Mouse (Mus musculus) erythroid progenitor cell, adult 5-6 weeks (primary cell): Measurements from ENCODE around the gene Eef2kmt. TPM values are rescaled to one million over a fixed set of nuclear protein-coding genes. Genes with fewer than 3 reads are reported as not detected.
"Not testable (repeated sequence)": the region's sequence is repeated elsewhere in the genome, so short reads cannot be mapped to it uniquely, and the experiment has no call there.

Experiments used
- ATAC-seq: replicated peaks from 2 replicates; pipeline ENCODE4 v1.8.0; 2016; ENCODE audit warnings: moderate number of reproducible peaks, mild to moderate bottlenecking, moderate TSS enrichment, inconsistent platforms; ENCODE audit not compliant: poor library complexity, low FRiP score, severe bottlenecking
- total RNA-seq, 2 experiments: library from RNA; stranded (forward) in 1 of 2; stranded (reverse) in 1 of 2; fragments of 150-400 nt in 1 of 2; fragments of 186-747, 209-891 nt in 1 of 2; gene quantifications; 2 replicates each; pipeline versions ENCODE4 v1.2.3 to v1.2.4; 2015 to 2017; ENCODE audit warnings: low replicate concordance in 2 of 2

Eef2kmt gene
- total RNA-seq, 2 experiments from 2014 or later, result 4.2 TPM; not detected in 1

- not testable (repeated sequence) for ATAC-seq
These were observed 28.3 kb downstream of the Eef2kmt start for GRCm38 (mm10) chr16:5227501-5227900.

DNA sequence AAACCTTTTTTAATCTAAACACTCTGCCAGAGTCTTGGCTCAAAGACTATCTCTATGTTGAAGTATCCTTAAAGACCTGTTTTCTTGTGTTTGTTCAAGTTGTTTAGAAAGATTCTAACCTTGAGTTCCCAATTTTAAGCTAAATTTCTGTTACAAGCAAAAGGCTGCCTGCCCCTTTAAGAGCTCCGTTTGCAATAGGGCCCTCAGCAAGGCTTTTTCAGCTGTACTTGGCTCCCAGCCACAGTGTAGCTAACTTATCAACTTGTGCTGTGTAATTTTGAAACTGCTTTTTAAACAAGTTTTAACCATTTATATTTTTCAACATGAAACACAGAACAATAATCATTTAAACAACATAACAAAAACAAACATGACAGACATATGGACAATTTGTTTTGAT is 29.2 kb downstream of the Eef2kmt start:
- not testable (repeated sequence) for ATAC-seq

GRCm38 (mm10) chr16:5222140-5222539 is 33.6 kb downstream of the Eef2kmt start, which contains the start of gene AU021092:
Gene AU021092, minus strand, starts transcription at chr16:5222299.
- no peak for ATAC-seq

DNA sequence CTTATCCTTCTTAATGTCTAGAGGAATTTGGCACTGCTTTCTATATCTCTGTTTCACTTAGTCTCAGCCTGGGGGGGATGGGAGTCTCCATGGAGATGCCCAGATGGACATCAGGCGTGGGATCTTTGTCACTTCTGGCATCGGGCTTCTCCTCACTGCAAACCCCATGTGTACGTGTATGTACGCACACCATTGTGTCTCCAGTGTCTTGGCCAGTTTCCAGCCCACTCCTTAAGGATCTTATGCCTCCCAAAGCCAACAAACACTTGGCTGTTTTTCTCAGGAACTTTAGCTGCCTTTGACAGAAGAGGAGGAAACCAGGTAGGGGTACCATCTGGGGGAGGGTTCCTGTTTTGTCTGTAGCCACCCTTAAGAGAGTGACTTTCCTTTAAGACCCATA is 34.4 kb downstream of the Eef2kmt start:
- no peak for ATAC-seq

DNA sequence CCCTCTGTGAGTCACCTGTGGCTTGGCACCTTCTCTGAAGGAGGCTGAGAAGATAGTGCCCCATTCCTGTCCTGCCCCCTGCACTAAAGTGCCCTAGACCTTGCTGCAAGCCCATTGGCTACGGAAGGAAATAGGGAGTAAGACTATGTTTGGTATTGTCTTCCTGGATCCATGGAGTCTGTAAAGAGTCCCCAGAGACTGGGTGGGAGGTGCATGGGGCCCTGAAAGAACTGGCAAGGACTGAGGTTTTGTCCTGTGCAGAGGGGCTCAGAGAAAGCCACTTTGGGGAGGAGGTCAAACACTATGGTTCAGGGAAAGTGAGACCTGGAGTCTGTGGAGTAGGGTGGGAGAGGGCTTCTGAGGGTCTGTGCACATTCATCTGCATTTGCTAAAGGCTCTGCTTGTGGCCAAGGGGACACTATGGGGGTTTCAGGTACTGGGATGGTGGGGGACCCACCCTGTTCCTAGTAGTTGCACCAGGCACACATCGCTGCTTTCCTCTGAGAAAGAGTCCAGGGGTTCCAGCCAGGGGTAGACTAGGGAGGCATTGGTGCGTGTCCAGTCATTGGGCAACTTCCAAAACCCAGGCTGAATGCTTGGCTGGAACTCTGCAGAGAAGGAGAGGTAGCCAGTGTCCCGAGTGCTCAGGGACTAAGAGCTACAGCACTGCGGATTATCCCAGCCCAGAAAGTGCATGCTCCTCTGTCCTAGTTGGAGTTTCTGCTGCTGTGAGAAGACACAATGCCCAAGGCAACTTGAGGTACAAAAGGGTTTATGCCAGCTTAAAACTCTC is 38.2 kb downstream of the Eef2kmt start:
- ATAC-seq, result no peak

- no peak for ATAC-seq
These were observed 39.1 kb downstream of the Eef2kmt start for GRCm38 (mm10) chr16:5216686-5217085.

DNA sequence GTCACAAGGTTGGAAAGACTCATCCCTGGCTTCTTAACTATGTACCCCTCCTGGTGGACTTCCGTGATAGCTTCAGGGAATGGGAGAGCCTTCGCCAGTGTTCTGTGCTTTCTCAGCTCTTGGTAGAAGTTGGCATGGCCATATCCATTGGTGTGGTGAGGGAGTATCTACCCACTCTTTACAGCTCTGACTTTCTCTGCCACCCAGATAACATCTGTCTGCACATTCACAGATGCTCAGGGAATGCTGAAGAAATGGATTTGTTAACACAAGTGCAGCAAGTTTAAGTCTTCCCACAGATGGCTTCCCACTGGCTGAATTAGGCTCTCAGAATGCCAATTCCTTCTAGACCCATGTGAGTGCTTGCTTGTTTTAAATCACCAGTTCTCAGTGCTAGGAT is 41.7 kb downstream of the Eef2kmt start:
- no peak for ATAC-seq

DNA sequence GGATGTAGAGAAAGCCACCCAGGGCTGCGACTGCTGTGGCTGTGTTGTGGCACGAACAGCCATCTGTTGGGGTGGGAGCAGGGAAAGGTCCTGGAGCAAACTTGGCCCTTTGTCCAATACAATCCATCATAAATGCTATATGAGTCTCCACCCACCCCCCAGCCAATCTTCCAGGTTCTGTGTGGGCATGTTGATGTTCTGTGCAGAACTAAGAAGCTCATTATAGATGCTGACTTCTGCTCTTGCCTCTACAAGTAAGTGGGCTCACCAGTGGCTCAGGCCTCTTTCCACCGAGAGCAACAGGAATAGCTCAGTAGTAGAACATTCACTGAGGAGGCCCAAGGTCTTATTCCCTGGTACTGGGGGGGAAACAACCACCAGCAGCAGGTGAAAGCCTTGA is 43.6 kb downstream of the Eef2kmt start:
- no peak for ATAC-seq

GRCm38 (mm10) chr16:5210365-5210764 is 45.4 kb downstream of the Eef2kmt start:
- no peak for ATAC-seq

GRCm38 (mm10) chr16:5206051-5206450 is 49.7 kb downstream of the Eef2kmt start:
- no peak for ATAC-seq

- ATAC-seq, result no peak
These were observed 50.3 kb downstream of the Eef2kmt start for GRCm38 (mm10) chr16:5205431-5205970.

DNA sequence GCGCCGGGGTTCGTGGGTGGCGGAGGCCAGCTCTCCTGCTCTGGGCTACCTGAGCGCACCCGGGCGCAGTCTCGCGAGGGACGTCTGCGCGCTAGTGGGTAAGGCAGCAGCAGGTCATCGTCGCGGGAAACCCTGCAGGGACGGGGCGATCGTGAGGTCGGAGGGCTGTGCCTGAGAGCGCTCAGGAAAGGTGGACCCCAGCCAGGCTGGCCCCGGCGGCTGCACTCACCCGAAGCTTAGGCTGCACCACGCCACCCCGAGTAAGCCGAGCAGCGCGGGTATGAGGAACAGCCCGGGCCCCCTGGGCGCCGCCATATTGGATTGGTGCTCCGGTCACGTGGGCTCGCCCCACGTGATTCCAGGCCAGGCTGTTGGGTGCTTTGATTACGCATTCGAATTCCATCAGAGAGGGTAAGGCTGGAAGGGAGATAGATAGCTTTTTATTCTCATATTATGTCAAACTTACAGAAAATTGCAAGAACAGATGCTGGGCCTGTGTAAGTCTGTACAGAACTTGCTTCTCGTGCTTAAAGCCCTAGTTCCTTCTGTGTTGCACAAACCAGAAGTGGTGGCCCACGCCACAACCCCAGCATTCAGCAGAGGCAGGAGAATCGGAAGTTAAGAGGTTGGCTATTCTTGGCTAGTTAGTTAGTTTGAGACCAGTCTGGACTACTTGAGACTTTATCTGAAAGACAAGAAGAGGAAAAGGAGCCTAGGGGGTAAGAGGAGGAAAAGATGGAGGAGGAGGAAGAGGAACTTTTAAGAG is 51.9 kb downstream of the Eef2kmt start, which contains the start of gene Nagpa:
Gene Nagpa, minus strand, starts transcription at position 345 of the 766 bp plus-strand sequence.
- ATAC-seq, result peak; percentile 72

GRCm38 (mm10) chr16:5203200-5203599 is 52.6 kb downstream of the Eef2kmt start:
- no peak for ATAC-seq

DNA sequence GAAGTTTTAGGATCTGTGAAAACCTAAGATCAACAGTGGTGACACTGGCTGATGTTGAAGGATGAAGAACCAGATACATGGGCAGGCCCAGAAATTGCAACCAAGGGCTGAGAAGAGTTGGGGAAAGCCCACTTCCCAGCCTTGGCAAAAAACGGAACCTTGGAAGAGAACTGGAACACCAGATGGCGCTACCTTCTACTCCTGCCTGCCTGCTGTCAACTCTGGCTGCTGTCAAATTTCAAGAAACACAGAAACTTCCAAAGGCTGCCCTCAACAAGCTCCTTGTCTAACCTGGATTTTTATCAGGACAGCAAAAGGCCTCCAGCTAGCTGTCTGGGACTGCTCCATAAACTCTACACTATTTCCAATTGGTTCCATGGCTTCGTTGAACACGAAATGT is 53.1 kb downstream of the Eef2kmt start:
- ATAC-seq, result no peak

GRCm38 (mm10) chr16:5195080-5195479 is 60.7 kb downstream of the Eef2kmt start:
- peak; percentile 53; the same call in 1 of the 2 replicates for ATAC-seq

Other genes starting within 250 kb of the Eef2kmt start
- not detected in 2 replicates for gene Smim22, start 248.7 kb downstream of the Eef2kmt start, total RNA-seq (2015; ENCODE audit: low replicate concordance)
- gene Smim22, start 248.7 kb downstream of the Eef2kmt start, total RNA-seq (2017; ENCODE audit: low replicate concordance), result not detected in 2 replicates
- gene Rogdi, start 242.4 kb downstream of the Eef2kmt start, total RNA-seq (2015; ENCODE audit: low replicate concordance), result 13.0 and 19.7 TPM in 2 replicates
- gene Rogdi, start 242.4 kb downstream of the Eef2kmt start, total RNA-seq (2017; ENCODE audit: low replicate concordance), result 4.9 and 10.9 TPM in 2 replicates
- 28.8 and 47.8 TPM in 2 replicates for gene Glyr1, start 206.1 kb downstream of the Eef2kmt start, total RNA-seq (2015; ENCODE audit: low replicate concordance)
- gene Glyr1, start 206.1 kb downstream of the Eef2kmt start, total RNA-seq (2017; ENCODE audit: low replicate concordance), result 45.9 and 49.9 TPM in 2 replicates
- 28.1 and 41.8 TPM in 2 replicates for gene Ubn1, start 205.9 kb downstream of the Eef2kmt start, total RNA-seq (2015; ENCODE audit: low replicate concordance)
- gene Ubn1, start 205.9 kb downstream of the Eef2kmt start, total RNA-seq (2017; ENCODE audit: low replicate concordance), result 50.9 and 75.1 TPM in 2 replicates
- not detected in 2 replicates for gene Ppl, start 123.6 kb downstream of the Eef2kmt start, total RNA-seq (2015; ENCODE audit: low replicate concordance)
- gene Ppl, start 123.6 kb downstream of the Eef2kmt start, total RNA-seq (2017; ENCODE audit: low replicate concordance), result not detected in 2 replicates
- not detected in 2 replicates for gene Sec14l5, start 108.9 kb downstream of the Eef2kmt start, total RNA-seq (2015; ENCODE audit: low replicate concordance)
- not detected in 2 replicates for gene Sec14l5, start 108.9 kb downstream of the Eef2kmt start, total RNA-seq (2017; ENCODE audit: low replicate concordance)
- 4.2 and 25.2 TPM in 2 replicates for gene Nagpa, start 52.0 kb downstream of the Eef2kmt start, total RNA-seq (2015; ENCODE audit: low replicate concordance)
- 1.7 and 5.7 TPM in 2 replicates for gene Nagpa, start 52.0 kb downstream of the Eef2kmt start, total RNA-seq (2017; ENCODE audit: low replicate concordance)
- gene AU021092, start 33.7 kb downstream of the Eef2kmt start, total RNA-seq (2015; ENCODE audit: low replicate concordance), result not detected in 2 replicates
- not detected in 2 replicates for gene AU021092, start 33.7 kb downstream of the Eef2kmt start, total RNA-seq (2017; ENCODE audit: low replicate concordance)
- 9.7 and 14.7 TPM in 2 replicates for gene Alg1, start 22.4 kb downstream of the Eef2kmt start, total RNA-seq (2015; ENCODE audit: low replicate concordance)
- 0.83 and 8.2 TPM in 2 replicates for gene Alg1, start 22.4 kb downstream of the Eef2kmt start, total RNA-seq (2017; ENCODE audit: low replicate concordance)